9 mouse cellular contexts compared by ENCODE assay signal in the genomic region with DNA sequence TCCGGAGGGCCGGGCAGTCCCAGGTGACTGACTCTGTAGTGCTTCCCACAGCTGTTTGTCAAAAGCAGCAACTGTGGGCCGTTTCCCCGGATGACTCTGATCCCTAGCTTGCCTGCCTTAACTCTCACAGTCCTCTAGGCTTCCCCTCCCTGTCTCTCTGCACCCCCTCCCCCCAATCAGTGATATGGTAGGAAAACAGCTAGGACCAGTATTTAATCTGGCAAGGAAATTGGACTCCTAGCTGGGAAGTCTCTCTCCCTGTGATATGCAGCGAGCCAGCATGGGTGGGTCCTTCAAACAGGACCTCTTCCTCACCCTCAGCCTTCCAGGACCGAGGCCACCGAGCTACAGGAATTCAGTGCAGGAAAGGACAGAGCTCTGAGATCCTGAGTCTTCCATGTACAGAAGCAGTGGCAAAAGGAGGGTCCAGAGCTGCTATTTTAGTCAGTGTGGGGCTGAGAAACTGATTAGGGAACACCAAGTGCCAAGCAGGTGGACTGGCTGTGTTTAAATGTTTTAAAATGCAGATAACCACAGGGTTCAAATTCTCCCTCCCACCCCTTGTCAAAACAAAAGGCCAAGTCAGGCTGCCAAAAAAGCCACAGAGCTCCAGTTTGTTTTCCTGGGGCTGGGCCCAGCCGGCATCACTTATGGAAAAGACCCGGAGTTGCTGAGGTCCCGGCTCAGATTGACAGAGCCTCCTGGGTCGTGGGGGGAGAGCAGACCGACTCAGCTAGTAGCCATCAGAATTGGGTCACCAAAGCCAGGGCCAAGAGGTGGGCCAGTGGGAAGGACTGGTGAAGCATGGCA. TPM values are rescaled to one million over a fixed set of nuclear protein-coding genes. Genes with fewer than 3 reads are reported as not detected.
DNase-seq lines count a peak whose midpoint lies in the region; ATAC-seq and TF ChIP-seq lines count a peak whose summit lies in the region.
"Had no signal": no experiment of that assay in that cellular context is flagged by ENCODE, and none has a peak within 500 bp of the region (broad histone marks: within the 10 kb centered on the region; RNA-seq: fewer than 3 reads in every experiment).

No protein-coding gene starts in this region.

- peak; percentile 94 for DNase-seq in liver, adult 2 months (ENCODE audit: extremely low read depth, low read depth, low spot score)
- no peak for DNase-seq in liver
- DNase-seq in heart, postnatal 10 days: peak; percentile 84 to 88
- DNase-seq in thymus, adult 18-20 months: no peak
- no peak for DNase-seq in right cerebral cortex, postnatal 25 days

- TF ChIP-seq POLR2A in liver, adult 2 months (IDR thresholded peaks at IDR 0.05; ENCODE audit: extremely low read depth, insufficient read depth, low read length): no peak

- H3K27me3 ChIP-seq in liver, adult 2 months (ENCODE audit: control insufficient read depth, insufficient read depth, low read length): no peaks in the 10 kb centered on the region
- no peaks in the 10 kb centered on the region for H3K27me3 ChIP-seq in embryonic facial prominence, embryonic 15.5 days
- H3K27me3 ChIP-seq in limb, embryonic 12.5 days: no peaks in the 10 kb centered on the region
- H3K27me3 ChIP-seq in neural tube, embryonic 13.5 days: no peaks in the 10 kb centered on the region

- H3K9ac ChIP-seq in liver, adult 2 months (ENCODE audit: low read depth, low read length): peak overlapping the region; percentile 71
- no peak overlapping the region for H3K9ac ChIP-seq in embryonic facial prominence, embryonic 15.5 days
- peak overlapping the region; percentile 27; the same call in 1 of the 2 replicates for H3K9ac ChIP-seq in limb, embryonic 12.5 days (replicated peaks)
- H3K9ac ChIP-seq in neural tube, embryonic 13.5 days: peak overlapping the region; percentile 31; the same call in 1 of the 2 replicates

- peaks cover 30% of the 10 kb centered on the region; the same call in 1 of the 2 replicates for H3K79me2 ChIP-seq in liver, adult 2 months (ENCODE audit: control insufficient read depth, insufficient read depth, low read length)

- 3% methylated on average over 12 of the region's 12 CpGs for WGBS in liver, adult 2 months
- 29% methylated on average over 12 of the region's 12 CpGs for WGBS in embryonic facial prominence, embryonic 15.5 days
- 65% methylated on average over 12 of the region's 12 CpGs for WGBS in limb, embryonic 12.5 days
- 40% methylated on average over 12 of the region's 12 CpGs for WGBS in neural tube, embryonic 13.5 days

- peak overlapping the region; percentile 93 for H3K27ac ChIP-seq in liver, adult 2 months (replicated peaks; ENCODE audit: insufficient read depth, low read depth, low read length)
- H3K27ac ChIP-seq in embryonic facial prominence, embryonic 15.5 days (replicated peaks): peak overlapping the region; percentile 90
- peak overlapping the region; percentile 56; the same call in 1 of the 2 replicates for H3K27ac ChIP-seq in limb, embryonic 12.5 days
- peak overlapping the region; percentile 74 for H3K27ac ChIP-seq in neural tube, embryonic 13.5 days (replicated peaks)

- peaks cover 17% of the 10 kb centered on the region; the same call in 1 of the 2 replicates for H3K36me3 ChIP-seq in liver, adult 2 months (ENCODE audit: control insufficient read depth, insufficient read depth, low read length)
- H3K36me3 ChIP-seq in embryonic facial prominence, embryonic 15.5 days: 0 out of 2 replicates have a peak, but pooled peaks cover 7% of the 10 kb centered on the region
- peaks cover 51% of the 10 kb centered on the region for H3K36me3 ChIP-seq in limb, embryonic 12.5 days
- H3K36me3 ChIP-seq in neural tube, embryonic 13.5 days: peaks cover 20% of the 10 kb centered on the region

- peak; percentile 41 for ATAC-seq in embryonic facial prominence, embryonic 15.5 days (ENCODE audit: insufficient number of reproducible peaks, low FRiP score, low TSS enrichment, low read depth)
- ATAC-seq in limb, embryonic 12.5 days (ENCODE audit: insufficient number of reproducible peaks, insufficient read depth, low FRiP score, low TSS enrichment, low read depth): no peak
- ATAC-seq in neural tube, embryonic 13.5 days (ENCODE audit: low read depth): no peak

- no peak overlapping the region for H3K4me3 ChIP-seq in liver, adult 2 months (ENCODE audit: insufficient read depth, low read depth, low read length)
- no peak overlapping the region for H3K4me3 ChIP-seq in embryonic facial prominence, embryonic 15.5 days (replicated peaks)
- H3K4me3 ChIP-seq in limb, embryonic 12.5 days (replicated peaks): no peak overlapping the region
- H3K4me3 ChIP-seq in neural tube, embryonic 13.5 days: no peak overlapping the region

- H3K4me1 ChIP-seq in liver, adult 2 months (ENCODE audit: control insufficient read depth, insufficient read depth, low read length): peaks cover 57% of the 10 kb centered on the region
- H3K4me1 ChIP-seq in embryonic facial prominence, embryonic 15.5 days: peaks cover 84% of the 10 kb centered on the region
- H3K4me1 ChIP-seq in limb, embryonic 12.5 days (replicated peaks): peaks cover 69% of the 10 kb centered on the region
- H3K4me1 ChIP-seq in neural tube, embryonic 13.5 days (replicated peaks): peaks cover 68% of the 10 kb centered on the region

- intact Hi-C loops in heart, postnatal 10 days (cut with DNase I): loop anchor here (2.0 kb wide), 2 partner anchors 22 to 44 kb away; no protein-coding TSS in a partner anchor

- TF ChIP-seq CTCF in liver, adult 2 months (IDR thresholded peaks at IDR 0.05; ENCODE audit: low read depth, low read length): no peak; the same call in 1 of the 2 replicates

- H3K9me3 ChIP-seq in embryonic facial prominence, embryonic 15.5 days (replicated peaks): no peaks in the 10 kb centered on the region
- no peaks in the 10 kb centered on the region for H3K9me3 ChIP-seq in limb, embryonic 12.5 days
- no peaks in the 10 kb centered on the region for H3K9me3 ChIP-seq in neural tube, embryonic 13.5 days

- H3K4me2 ChIP-seq in embryonic facial prominence, embryonic 15.5 days (replicated peaks): no peak overlapping the region
- no peak overlapping the region for H3K4me2 ChIP-seq in limb, embryonic 12.5 days
- no peak overlapping the region for H3K4me2 ChIP-seq in neural tube, embryonic 13.5 days

RNA-seq across cellular contexts. Expression of gene Cyp17a1, which starts 28.0 kb away (rescaled TPM):
- 106 and 193 TPM in 2 replicates for total RNA-seq in liver, adult 2 months (2014; rRNA removed)
- polyA plus RNA-seq in liver, adult 2 months (2012; rRNA removed): 85.1 and 113 TPM in 2 replicates
- polyA plus RNA-seq in embryonic facial prominence, embryonic 15.5 days (2015; fragmentation: Nextera tagmentation; extraction: Ambion mirVana): 1.1 and 2.3 TPM in 2 replicates
- total RNA-seq in heart, postnatal 10 days (2021): not detected
- 0.15 TPM in 1 of 2 replicates, not detected in the other for polyA plus RNA-seq in limb, embryonic 12.5 days (2016; fragmentation: Nextera tagmentation; extraction: Ambion mirVana)
- not detected in 2 replicates for polyA plus RNA-seq in neural tube, embryonic 13.5 days (2015; fragmentation: Nextera tagmentation; extraction: Ambion mirVana)
- total RNA-seq: left cerebral cortex, postnatal 14 days had no signal

RNA-seq across cellular contexts. Expression of gene Borcs7, which starts 44.7 kb away (rescaled TPM):
- 4.8 TPM in 2 replicates for total RNA-seq in liver, adult 2 months (2014; rRNA removed)
- 2.9 and 3.9 TPM in 2 replicates for polyA plus RNA-seq in liver, adult 2 months (2012; rRNA removed)
- 14.9 and 16.3 TPM in 2 replicates for polyA plus RNA-seq in embryonic facial prominence, embryonic 15.5 days (2015; fragmentation: Nextera tagmentation; extraction: Ambion mirVana)
- 10 to 100 TPM; 11.7 to 13.6 TPM for total RNA-seq in heart, postnatal 10 days (2021)
- 15.8 and 16.9 TPM in 2 replicates for polyA plus RNA-seq in limb, embryonic 12.5 days (2016; fragmentation: Nextera tagmentation; extraction: Ambion mirVana)
- polyA plus RNA-seq in neural tube, embryonic 13.5 days (2015; fragmentation: Nextera tagmentation; extraction: Ambion mirVana): 19.7 and 21.6 TPM in 2 replicates

RNA-seq across cellular contexts. Expression of gene Wbp1l, which starts 46.1 kb away (rescaled TPM):
- total RNA-seq in liver, adult 2 months (2014; rRNA removed): 66.7 and 90.9 TPM in 2 replicates
- polyA plus RNA-seq in liver, adult 2 months (2012; rRNA removed): 140 and 169 TPM in 2 replicates
- polyA plus RNA-seq in embryonic facial prominence, embryonic 15.5 days (2015; fragmentation: Nextera tagmentation; extraction: Ambion mirVana): 50.1 and 55.2 TPM in 2 replicates
- 10 to 100 TPM; 65.0 to 75.0 TPM for total RNA-seq in heart, postnatal 10 days (2021)
- polyA plus RNA-seq in limb, embryonic 12.5 days (2016; fragmentation: Nextera tagmentation; extraction: Ambion mirVana): 48.3 and 48.6 TPM in 2 replicates
- 38.0 and 43.2 TPM in 2 replicates for polyA plus RNA-seq in neural tube, embryonic 13.5 days (2015; fragmentation: Nextera tagmentation; extraction: Ambion mirVana)

Comparison
In these comparisons a context has a peak if more than half of its experiments do, and no peak if none do; other contexts are left out.
1. DNase-seq: peak in liver, adult 2 months (single experiment) and heart, postnatal 10 days (2 of 2); none in liver (single experiment), thymus, adult 18-20 months (0 of 2) and right cerebral cortex, postnatal 25 days (single experiment).
2. RNA of gene Cyp17a1, which starts 28.0 kb away (polyA plus RNA-seq): 85.1 to 113 TPM in liver, adult 2 months; 1.1 to 2.3 TPM in embryonic facial prominence, embryonic 15.5 days, 0.15 TPM in limb, embryonic 12.5 days and not detected in neural tube, embryonic 13.5 days; every median in the first group is over 10 times any median in the second.
3. Peak in every context shown above with its lines, with median percentiles within 50 percentile points of each other: H3K27ac ChIP-seq.